Mouse (Mus musculus): ENCODE measurements at regions not wholly inside any gene's neighbourhood (a gene's known extent, or its start where the extent isn't known, plus 50 kb on each side); places are given as distances from the start of the nearest gene placed in this dataset.

GRCm38 (mm10) chr2:173442056-173442455 is 80.3 kb upstream of the 1700021F07Rik start:
- H3K27me3 ChIP-seq (replicated peaks; ENCODE audit: insufficient read depth, low read length), result no peaks in the 10 kb centered on the region
- DNase-seq (ENCODE audit: low spot score) (no peak), ATAC-seq (no peak)
- no peaks in the 10 kb centered on the region for H3K36me3 ChIP-seq (ENCODE audit: insufficient read depth, low read length)
- no peaks in the 10 kb centered on the region for H3K9me3 ChIP-seq (ENCODE audit: low read length)
- no peak overlapping the region for H3K4me3 ChIP-seq (ENCODE audit: low read depth, low read length)
- H3K4me2 ChIP-seq (replicated peaks; ENCODE audit: low read depth, low read length), result no peak overlapping the region
- no peaks in the 10 kb centered on the region for H3K4me1 ChIP-seq (ENCODE audit: insufficient read depth, low read depth, low read length)
- TF ChIP-seq EP300 (IDR thresholded peaks at IDR 0.05) (no peak), CTCF (IDR thresholded peaks at IDR 0.05) (no peak)
- no peak overlapping the region for H3K27ac ChIP-seq (ENCODE audit: low read length)
- 80% methylated on average over 11 of the region's 11 CpGs for WGBS
- no peak overlapping the region for H3K9ac ChIP-seq (replicated peaks; ENCODE audit: low read depth)

GRCm38 (mm10) chr2:173443262-173443661 is 79.1 kb upstream of the 1700021F07Rik start:
- Histone ChIP-seq H3K9me3 (ENCODE audit: low read length) (no peaks in the 10 kb centered on the region), H3K4me1 (ENCODE audit: insufficient read depth, low read depth, low read length) (no peaks in the 10 kb centered on the region), H3K27me3 (replicated peaks; ENCODE audit: insufficient read depth, low read length) (no peaks in the 10 kb centered on the region), H3K27ac (ENCODE audit: low read length) (no peak overlapping the region), H3K4me2 (replicated peaks; ENCODE audit: low read depth, low read length) (no peak overlapping the region), H3K9ac (replicated peaks; ENCODE audit: low read depth) (no peak overlapping the region), H3K36me3 (ENCODE audit: insufficient read depth, low read length) (no peaks in the 10 kb centered on the region), H3K4me3 (ENCODE audit: low read depth, low read length) (no peak overlapping the region)
- ATAC-seq (no peak), DNase-seq (ENCODE audit: low spot score) (no peak)
- WGBS, result 74% methylated on average over 10 of the region's 10 CpGs
- TF ChIP-seq CTCF (IDR thresholded peaks at IDR 0.05), result no peak
- no peak for TF ChIP-seq EP300 (IDR thresholded peaks at IDR 0.05)

GRCm38 (mm10) chr2:173444386-173444785 is 78.0 kb upstream of the 1700021F07Rik start:
- Histone ChIP-seq H3K4me3 (ENCODE audit: low read depth, low read length) (no peak overlapping the region), H3K27ac (ENCODE audit: low read length) (no peak overlapping the region), H3K9me3 (ENCODE audit: low read length) (no peaks in the 10 kb centered on the region), H3K36me3 (ENCODE audit: insufficient read depth, low read length) (no peaks in the 10 kb centered on the region), H3K27me3 (replicated peaks; ENCODE audit: insufficient read depth, low read length) (no peaks in the 10 kb centered on the region), H3K9ac (replicated peaks; ENCODE audit: low read depth) (no peak overlapping the region), H3K4me2 (replicated peaks; ENCODE audit: low read depth, low read length) (no peak overlapping the region), H3K4me1 (ENCODE audit: insufficient read depth, low read depth, low read length) (no peaks in the 10 kb centered on the region)
- no peak for TF ChIP-seq EP300 (IDR thresholded peaks at IDR 0.05)
- no peak for TF ChIP-seq CTCF (IDR thresholded peaks at IDR 0.05)
- WGBS, result 81% methylated on average over 9 of the region's 9 CpGs
- ATAC-seq, result no peak
- DNase-seq (ENCODE audit: low spot score), result no peak

GRCm38 (mm10) chr2:173445039-173445438 is 77.3 kb upstream of the 1700021F07Rik start:
- WGBS, result 82% methylated on average over 3 of the region's 3 CpGs
- ATAC-seq (no peak), DNase-seq (ENCODE audit: low spot score) (no peak)
- no peak overlapping the region for H3K4me2 ChIP-seq (replicated peaks; ENCODE audit: low read depth, low read length)
- H3K36me3 ChIP-seq (ENCODE audit: insufficient read depth, low read length), result no peaks in the 10 kb centered on the region
- H3K4me3 ChIP-seq (ENCODE audit: low read depth, low read length), result no peak overlapping the region
- H3K9ac ChIP-seq (replicated peaks; ENCODE audit: low read depth), result no peak overlapping the region
- H3K4me1 ChIP-seq (ENCODE audit: insufficient read depth, low read depth, low read length), result no peaks in the 10 kb centered on the region
- no peaks in the 10 kb centered on the region for H3K27me3 ChIP-seq (replicated peaks; ENCODE audit: insufficient read depth, low read length)
- no peaks in the 10 kb centered on the region for H3K9me3 ChIP-seq (ENCODE audit: low read length)
- TF ChIP-seq EP300 (IDR thresholded peaks at IDR 0.05) (no peak), CTCF (IDR thresholded peaks at IDR 0.05) (no peak)
- no peak overlapping the region for H3K27ac ChIP-seq (ENCODE audit: low read length)

- Histone ChIP-seq H3K4me2 (replicated peaks; ENCODE audit: low read depth, low read length) (no peak overlapping the region), H3K4me1 (ENCODE audit: insufficient read depth, low read depth, low read length) (no peaks in the 10 kb centered on the region), H3K9me3 (ENCODE audit: low read length) (no peaks in the 10 kb centered on the region), H3K27me3 (replicated peaks; ENCODE audit: insufficient read depth, low read length) (no peaks in the 10 kb centered on the region), H3K9ac (replicated peaks; ENCODE audit: low read depth) (no peak overlapping the region), H3K4me3 (ENCODE audit: low read depth, low read length) (no peak overlapping the region), H3K27ac (ENCODE audit: low read length) (no peak overlapping the region), H3K36me3 (ENCODE audit: insufficient read depth, low read length) (no peaks in the 10 kb centered on the region)
- 70% methylated on average over 11 of the region's 11 CpGs for WGBS
- ATAC-seq (no peak), DNase-seq (ENCODE audit: low spot score) (no peak)
- no peak for TF ChIP-seq EP300 (IDR thresholded peaks at IDR 0.05)
- TF ChIP-seq CTCF (IDR thresholded peaks at IDR 0.05), result no peak
Observed at GRCm38 (mm10) chr2:173448546-173449187, 73.7 kb upstream of the 1700021F07Rik start.

- Histone ChIP-seq H3K27ac (ENCODE audit: low read length) (no peak overlapping the region), H3K9ac (replicated peaks; ENCODE audit: low read depth) (no peak overlapping the region), H3K9me3 (ENCODE audit: low read length) (no peaks in the 10 kb centered on the region), H3K4me2 (replicated peaks; ENCODE audit: low read depth, low read length) (no peak overlapping the region), H3K36me3 (ENCODE audit: insufficient read depth, low read length) (no peaks in the 10 kb centered on the region), H3K4me1 (ENCODE audit: insufficient read depth, low read depth, low read length) (no peaks in the 10 kb centered on the region), H3K27me3 (replicated peaks; ENCODE audit: insufficient read depth, low read length) (no peaks in the 10 kb centered on the region), H3K4me3 (ENCODE audit: low read depth, low read length) (no peak overlapping the region)
- ATAC-seq, result peak; percentile 64
- peak; percentile 81 for DNase-seq (ENCODE audit: low spot score)
- TF ChIP-seq EP300 (IDR thresholded peaks at IDR 0.05), result peak; percentile 43; the same call in 1 of the 2 replicates
- no peak for TF ChIP-seq CTCF (IDR thresholded peaks at IDR 0.05)
- WGBS, result 46% methylated on average over 5 of the region's 5 CpGs
Observed at GRCm38 (mm10) chr2:173449198-173449597, 73.2 kb upstream of the 1700021F07Rik start.

Measured in lung, postnatal 0 days (tissue).